Mouse (Mus musculus) ES-E14 (cell line): ENCODE data around the gene Cdhr4.

ENCODE experiments used
- CHD2 ChIP-seq: IDR thresholded peaks from 2 replicates; pipeline ENCODE4 v1.6.1; 2014; ENCODE audit warnings: mild to moderate bottlenecking, low read depth, low read length, inconsistent platforms
- ZNF384 ChIP-seq: IDR thresholded peaks from 2 replicates; pipeline ENCODE4 v1.6.1; 2012; ENCODE audit warnings: low read depth, low read length, inconsistent platforms

DNA sequence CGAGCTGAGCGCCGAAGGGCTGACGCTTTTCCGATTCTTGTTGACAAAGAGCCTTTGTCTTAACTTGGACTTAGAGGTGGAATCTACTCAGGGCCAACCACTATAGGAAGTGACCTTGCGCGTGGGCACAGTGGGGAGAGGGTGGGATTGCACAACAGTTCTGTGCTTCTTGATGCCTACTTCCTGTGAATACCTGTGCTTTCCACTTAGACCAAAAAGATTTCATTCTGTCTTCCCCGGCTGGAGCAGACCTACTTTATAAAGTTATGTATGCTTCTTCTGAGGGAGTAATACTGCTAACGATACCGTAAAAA, 42.4 kb upstream of the Cdhr4 start, which contains the start of gene Traip:
- TF ChIP-seq CHD2, result no peak
- no peak for TF ChIP-seq ZNF384
